Mouse (Mus musculus) right cerebral cortex, adult 2 months (tissue): Measurements from ENCODE around the gene Pcyox1.
"Not testable (repeated sequence)": the region's sequence is repeated elsewhere in the genome, so short reads cannot be mapped to it uniquely, and the experiment has no call there.

Source experiments
- DNase-seq, 2 experiments: peaks; one replicate each; pipeline ENCODE4 v3.0.0; 2021 to 2022; ENCODE audit warnings: low spot score in 2 of 2

Gene Pcyox1

GRCm38 (mm10) chr6:86397257-86397980, 465 bp upstream of the Pcyox1 start:
- DNase-seq, result no peak

- DNase-seq, result no peak
Measured at GRCm38 (mm10) chr6:86395969-86396368, 985 bp downstream of the Pcyox1 start.

GRCm38 (mm10) chr6:86395021-86395420, 1.9 kb downstream of the Pcyox1 start:
- no peak for DNase-seq

- DNase-seq, result no peak
Measured at GRCm38 (mm10) chr6:86394078-86394720, 2.8 kb downstream of the Pcyox1 start.

- no peak for DNase-seq
Measured at GRCm38 (mm10) chr6:86393187-86393586, 3.8 kb downstream of the Pcyox1 start.

GRCm38 (mm10) chr6:86391326-86391725, 5.6 kb downstream of the Pcyox1 start:
- DNase-seq, result no peak

- DNase-seq, result no peak
Measured at GRCm38 (mm10) chr6:86388461-86388860, 8.5 kb downstream of the Pcyox1 start.

GRCm38 (mm10) chr6:86387313-86387712, 9.6 kb downstream of the Pcyox1 start:
- DNase-seq, result no peak

- DNase-seq, result no peak
Measured at GRCm38 (mm10) chr6:86385362-86386104, 11.4 kb downstream of the Pcyox1 start.

GRCm38 (mm10) chr6:86384692-86385091, 12.3 kb downstream of the Pcyox1 start:
- DNase-seq, result no peak

GRCm38 (mm10) chr6:86383370-86383769, 13.6 kb downstream of the Pcyox1 start:
- no peak for DNase-seq

GRCm38 (mm10) chr6:86382551-86382950, 14.4 kb downstream of the Pcyox1 start:
- DNase-seq, result no peak

- not testable (repeated sequence) for DNase-seq
Measured at GRCm38 (mm10) chr6:86380112-86380511, 16.8 kb downstream of the Pcyox1 start.

GRCm38 (mm10) chr6:86378341-86378740, 18.6 kb downstream of the Pcyox1 start:
- DNase-seq, result no peak

GRCm38 (mm10) chr6:86373556-86373955, 23.4 kb downstream of the Pcyox1 start:
- DNase-seq, result no peak

GRCm38 (mm10) chr6:86371950-86372516, 24.9 kb downstream of the Pcyox1 start:
- DNase-seq, result no peak

GRCm38 (mm10) chr6:86371340-86371911, 25.5 kb downstream of the Pcyox1 start:
- DNase-seq, result peak; percentile 97 to 99

- DNase-seq, result peak in 1 of 2 experiments; percentile 12
Measured at GRCm38 (mm10) chr6:86370764-86371339, 26.1 kb downstream of the Pcyox1 start, which contains the start of gene Snrpg. Snrpg (plus strand) TSS chr6:86371304.

- no peak for DNase-seq
Measured at GRCm38 (mm10) chr6:86370093-86370713, 26.8 kb downstream of the Pcyox1 start.

GRCm38 (mm10) chr6:86368479-86368878, 28.5 kb downstream of the Pcyox1 start:
- DNase-seq, result peak in 1 of 2 experiments; percentile 23

GRCm38 (mm10) chr6:86366853-86367249, 30.1 kb downstream of the Pcyox1 start:
- no peak for DNase-seq
